Mouse (Mus musculus) gastrocnemius, postnatal 14 days (tissue): ENCODE data around the gene Gm17617. TPM values are rescaled to one million over a fixed set of nuclear protein-coding genes. Genes with fewer than 3 reads are reported as not detected.

Experiments used
- DNase-seq: peaks from one replicate; pipeline ENCODE4 v3.0.0; 2021; ENCODE audit warnings: mixed read lengths
- intact Hi-C: fragments of 180-260 bp; cut with DNase I; formaldehyde crosslinking; loops from one replicate; pipeline ENCODE4 v1.15.1; 2025; ENCODE audit warnings: low total_unique reads
- long read RNA-seq, 2 experiments: library from polyadenylated mRNA; stranded (forward); transcript quantifications; one replicate each; pipeline ENCODE4 v2.0.0; 2021
- total RNA-seq, 2 experiments: library from RNA; stranded (reverse); gene quantifications; 2 replicates each; pipeline ENCODE4 v1.2.3; 2021

Gm17617 gene
- not detected for total RNA-seq
- long read RNA-seq, experiment 1 = 0 reads
- long read RNA-seq, experiment 2 = 0 reads

- intact Hi-C loops = no loop called here
- DNase-seq = no peak
Observed at GRCm38 (mm10) chr13:55133448-55133847, at the start of gene Gm17617. TSS of gene Gm17617 (minus strand) at chr13:55133548.

- intact Hi-C loops = no loop called here
- peak; percentile 69 for DNase-seq
Observed at GRCm38 (mm10) chr13:55182173-55182894, 49.0 kb upstream of the Gm17617 start.

- no peak for DNase-seq
- intact Hi-C loops = no loop called here
Observed at GRCm38 (mm10) chr13:55181786-55182172, 48.4 kb upstream of the Gm17617 start.

- no peak for DNase-seq
- intact Hi-C loops = loop anchor here (5.0 to 10.0 kb wide), 2 partner anchors 42 to 385 kb away; no protein-coding TSS in a partner anchor
Observed at GRCm38 (mm10) chr13:55179591-55179990, 46.2 kb upstream of the Gm17617 start.

GRCm38 (mm10) chr13:55178556-55178955 is 45.2 kb upstream of the Gm17617 start:
- peak; percentile 44 for DNase-seq
- intact Hi-C loops = loop anchor here (5.0 to 10.0 kb wide), 2 partner anchors 41 to 384 kb away; no protein-coding TSS in a partner anchor

GRCm38 (mm10) chr13:55177903-55178496 is 44.7 kb upstream of the Gm17617 start:
- DNase-seq = peak; percentile 68
- intact Hi-C loops = loop anchor here (5.0 to 10.0 kb wide), 2 partner anchors 41 to 383 kb away; no protein-coding TSS in a partner anchor

GRCm38 (mm10) chr13:55176265-55176664 is 42.9 kb upstream of the Gm17617 start:
- no peak for DNase-seq
- intact Hi-C loops = loop anchor here (5.0 to 10.0 kb wide), 2 partner anchors 39 to 381 kb away; no protein-coding TSS in a partner anchor

- DNase-seq = no peak
- intact Hi-C loops = loop anchor here (10.0 kb wide), 1 partner anchor 380 kb away; no protein-coding TSS in a partner anchor
Observed at GRCm38 (mm10) chr13:55174347-55174746, 41.0 kb upstream of the Gm17617 start.

GRCm38 (mm10) chr13:55172336-55172770 is 39.0 kb upstream of the Gm17617 start:
- intact Hi-C loops = loop anchor here (10.0 kb wide), 1 partner anchor 378 kb away; no protein-coding TSS in a partner anchor
- DNase-seq = no peak

- DNase-seq = peak; percentile 79
- intact Hi-C loops = loop anchor here (10.0 kb wide), 1 partner anchor 377 kb away; no protein-coding TSS in a partner anchor
Observed at GRCm38 (mm10) chr13:55171517-55172335, 38.4 kb upstream of the Gm17617 start.

GRCm38 (mm10) chr13:55168958-55169369 is 35.6 kb upstream of the Gm17617 start:
- peak; percentile 85 for DNase-seq
- intact Hi-C loops = no loop called here

GRCm38 (mm10) chr13:55168255-55168654 is 34.9 kb upstream of the Gm17617 start:
- intact Hi-C loops = no loop called here
- DNase-seq = no peak

GRCm38 (mm10) chr13:55167798-55168197 is 34.5 kb upstream of the Gm17617 start:
- DNase-seq = no peak
- intact Hi-C loops = no loop called here

- intact Hi-C loops = no loop called here
- DNase-seq = no peak
Observed at GRCm38 (mm10) chr13:55166806-55167725, 33.7 kb upstream of the Gm17617 start.

GRCm38 (mm10) chr13:55165831-55166339 is 32.5 kb upstream of the Gm17617 start:
- intact Hi-C loops = no loop called here
- no peak for DNase-seq

- no peak for DNase-seq
- intact Hi-C loops = no loop called here
Observed at GRCm38 (mm10) chr13:55163553-55163952, 30.2 kb upstream of the Gm17617 start.

- intact Hi-C loops = no loop called here
- DNase-seq = no peak
Observed at GRCm38 (mm10) chr13:55162365-55162764, 29.0 kb upstream of the Gm17617 start.

- no peak for DNase-seq
- intact Hi-C loops = no loop called here
Observed at GRCm38 (mm10) chr13:55153951-55154350, 20.6 kb upstream of the Gm17617 start.
